Mouse (Mus musculus): Measurements from ENCODE around the gene Ms4a4b. TPM values are rescaled to one million over a fixed set of nuclear protein-coding genes. Genes with fewer than 3 reads are reported as not detected.
"Not testable (repeated sequence)": the region's sequence is repeated elsewhere in the genome, so short reads cannot be mapped to it uniquely, and the experiment has no call there.

Ms4a4b gene
- polyA plus RNA-seq, 2 experiments: 0.30 TPM

- DNase-seq (ENCODE audit: low read depth in 3 of 3, low spot score in 3 of 3) (no peak), ATAC-seq (ENCODE audit: insufficient read depth) (no peak)
- no peak for TF ChIP-seq CTCF (IDR thresholded peaks at IDR 0.05; ENCODE audit: low read depth)
- no peak for TF ChIP-seq EP300 (IDR thresholded peaks at IDR 0.05; ENCODE audit: low read depth)
- Histone ChIP-seq H3K27me3 (ENCODE audit: control insufficient read depth, insufficient read depth, low read length) (no peaks in the 10 kb centered on the region), H3K9me3 (ENCODE audit: control insufficient read depth, low read length) (no peaks in the 10 kb centered on the region), H3K9ac (replicated peaks) (no peak overlapping the region), H3K36me3 (replicated peaks; ENCODE audit: control insufficient read depth, insufficient read depth, low read depth) (no peaks in the 10 kb centered on the region), H3K4me3 (ENCODE audit: insufficient read depth in 1 of 2, low read depth in 2 of 2, low read length in 2 of 2) (no peak overlapping the region), H3K4me1 (replicated peaks; ENCODE audit: control insufficient read depth in 2 of 2, insufficient read depth in 2 of 2, low read length in 1 of 2) (no peaks in the 10 kb centered on the region), H3K4me2 (ENCODE audit: low read depth) (no peak overlapping the region), H3K27ac (no peak overlapping the region)
- WGBS (ENCODE audit: insufficient replicate concordance): 39% methylated on average over 4 of the region's 4 CpGs
These were observed 48.2 kb downstream of the Ms4a4b start for GRCm38 (mm10) chr19:11491406-11492189.

DNA sequence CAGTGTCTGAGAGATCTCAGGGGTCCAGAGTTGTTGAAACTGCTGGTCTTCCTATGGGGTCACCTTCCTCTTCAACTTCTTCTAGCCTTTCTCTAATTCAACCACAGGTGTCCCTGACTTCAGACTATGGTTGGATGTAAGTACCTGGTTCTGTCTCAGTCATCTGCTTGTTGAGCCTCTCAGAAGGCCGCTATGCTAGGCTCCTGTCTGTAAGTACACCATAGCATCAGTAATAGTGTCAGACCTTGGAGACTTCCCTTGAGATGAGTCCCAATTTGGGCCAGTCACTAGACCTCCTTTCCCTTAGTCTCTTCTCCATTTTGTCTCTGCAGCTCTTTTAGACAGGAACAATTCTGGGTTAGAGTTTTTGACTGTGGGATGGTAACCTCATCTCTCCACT lies 49.3 kb downstream of the Ms4a4b start:
- Histone ChIP-seq H3K27me3 (ENCODE audit: control insufficient read depth, insufficient read depth, low read length) (no peaks in the 10 kb centered on the region), H3K36me3 (replicated peaks; ENCODE audit: control insufficient read depth, insufficient read depth, low read depth) (no peaks in the 10 kb centered on the region), H3K27ac (no peak overlapping the region), H3K4me3 (ENCODE audit: insufficient read depth in 1 of 2, low read depth in 2 of 2, low read length in 2 of 2) (no peak overlapping the region), H3K4me2 (ENCODE audit: low read depth) (no peak overlapping the region), H3K9me3 (ENCODE audit: control insufficient read depth, low read length) (no peaks in the 10 kb centered on the region), H3K4me1 (replicated peaks; ENCODE audit: control insufficient read depth in 2 of 2, insufficient read depth in 2 of 2, low read length in 1 of 2) (no peaks in the 10 kb centered on the region), H3K9ac (replicated peaks) (no peak overlapping the region)
- 64% methylated on average over 1 of the region's 1 CpGs for WGBS (ENCODE audit: insufficient replicate concordance)
- DNase-seq (ENCODE audit: low read depth in 3 of 3, low spot score in 3 of 3): no peak
- TF ChIP-seq CTCF (IDR thresholded peaks at IDR 0.05; ENCODE audit: low read depth): no peak
- no peak for ATAC-seq (ENCODE audit: insufficient read depth)

DNA sequence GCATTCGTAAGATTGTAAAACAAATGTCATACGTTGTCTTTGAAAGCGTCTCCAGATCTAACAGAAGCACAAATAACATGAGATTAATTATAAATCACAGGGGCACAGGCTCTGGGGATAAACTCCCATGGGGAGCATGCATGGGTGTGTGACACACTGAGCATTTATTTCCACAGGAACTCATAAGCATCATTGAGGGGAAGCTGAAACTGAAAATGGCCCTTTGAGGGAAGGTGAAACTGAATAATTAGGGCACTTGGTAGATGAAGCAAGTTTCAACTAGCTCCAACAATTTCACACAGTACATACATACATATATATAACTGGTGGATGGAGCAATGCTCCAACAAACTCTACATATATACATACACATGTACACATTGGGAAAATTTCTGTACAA lies 51.2 kb downstream of the Ms4a4b start:
- Histone ChIP-seq H3K4me3 (ENCODE audit: insufficient read depth in 1 of 2, low read depth in 2 of 2, low read length in 2 of 2) (no peak overlapping the region), H3K36me3 (replicated peaks; ENCODE audit: control insufficient read depth, insufficient read depth, low read depth) (no peaks in the 10 kb centered on the region), H3K27ac (no peak overlapping the region), H3K4me2 (ENCODE audit: low read depth) (no peak overlapping the region), H3K4me1 (replicated peaks; ENCODE audit: control insufficient read depth in 2 of 2, insufficient read depth in 2 of 2, low read length in 1 of 2) (no peaks in the 10 kb centered on the region), H3K9ac (replicated peaks) (no peak overlapping the region), H3K9me3 (ENCODE audit: control insufficient read depth, low read length) (no peaks in the 10 kb centered on the region), H3K27me3 (ENCODE audit: control insufficient read depth, insufficient read depth, low read length) (no peaks in the 10 kb centered on the region)
- ATAC-seq (ENCODE audit: insufficient read depth) (no peak), DNase-seq (ENCODE audit: low read depth in 3 of 3, low spot score in 3 of 3) (no peak)
- no peak for TF ChIP-seq EP300 (IDR thresholded peaks at IDR 0.05; ENCODE audit: low read depth)
- TF ChIP-seq CTCF (IDR thresholded peaks at IDR 0.05; ENCODE audit: low read depth): no peak
- 55% methylated on average over 3 of the region's 3 CpGs for WGBS (ENCODE audit: insufficient replicate concordance)

- no peak for DNase-seq (ENCODE audit: low read depth in 3 of 3, low spot score in 3 of 3)
- 54% methylated on average over 6 of the region's 6 CpGs for WGBS (ENCODE audit: insufficient replicate concordance)
These were observed 53.0 kb downstream of the Ms4a4b start for GRCm38 (mm10) chr19:11496361-11496760.

GRCm38 (mm10) chr19:11497300-11497699 lies 53.9 kb downstream of the Ms4a4b start:
- H3K4me1 ChIP-seq (replicated peaks; ENCODE audit: control insufficient read depth in 2 of 2, insufficient read depth in 2 of 2, low read length in 1 of 2); ATAC-seq (ENCODE audit: insufficient read depth); H3K4me3 ChIP-seq (ENCODE audit: insufficient read depth in 1 of 2, low read depth in 2 of 2, low read length in 2 of 2); DNase-seq (ENCODE audit: low read depth in 3 of 3, low spot score in 3 of 3); H3K4me2 ChIP-seq (ENCODE audit: low read depth); H3K27ac ChIP-seq; H3K9ac ChIP-seq (replicated peaks); H3K36me3 ChIP-seq (replicated peaks; ENCODE audit: control insufficient read depth, insufficient read depth, low read depth); H3K27me3 ChIP-seq (ENCODE audit: control insufficient read depth, insufficient read depth, low read length); H3K9me3 ChIP-seq (ENCODE audit: control insufficient read depth, low read length): not testable (repeated sequence)
- WGBS (ENCODE audit: insufficient replicate concordance): 29% methylated on average over 1 of the region's 1 CpGs

More at GRCm38 (mm10) chr19:11496361-11496760, 53.0 kb downstream of the Ms4a4b start:
- Histone ChIP-seq H3K9me3 (ENCODE audit: control insufficient read depth, low read length) (no peaks in the 10 kb centered on the region), H3K9ac (replicated peaks) (no peak overlapping the region), H3K4me3 (ENCODE audit: insufficient read depth in 1 of 2, low read depth in 2 of 2, low read length in 2 of 2) (no peak overlapping the region), H3K4me1 (replicated peaks; ENCODE audit: control insufficient read depth in 2 of 2, insufficient read depth in 2 of 2, low read length in 1 of 2) (no peaks in the 10 kb centered on the region), H3K36me3 (replicated peaks; ENCODE audit: control insufficient read depth, insufficient read depth, low read depth) (no peaks in the 10 kb centered on the region), H3K27me3 (ENCODE audit: control insufficient read depth, insufficient read depth, low read length) (no peaks in the 10 kb centered on the region), H3K4me2 (ENCODE audit: low read depth) (no peak overlapping the region), H3K27ac (no peak overlapping the region)
- TF ChIP-seq CTCF (IDR thresholded peaks at IDR 0.05; ENCODE audit: low read depth): no peak
- no peak for TF ChIP-seq EP300 (IDR thresholded peaks at IDR 0.05; ENCODE audit: low read depth)
- ATAC-seq (ENCODE audit: insufficient read depth): no peak
